Mouse (Mus musculus): Measurements from ENCODE around the gene Slc51a. TPM values are rescaled to one million over a fixed set of nuclear protein-coding genes. Genes with fewer than 3 reads are reported as not detected.

Gene Slc51a
- polyA plus RNA-seq, 1 experiment from 2014 or later = 157 TPM

GRCm38 (mm10) chr16:32461713-32462112 is 26.0 kb downstream of the Slc51a start:
- H3K9me3 ChIP-seq (ENCODE audit: control insufficient read depth, low read length) = no peaks in the 10 kb centered on the region
- no peak overlapping the region for H3K27ac ChIP-seq (ENCODE audit: low read length)
- H3K9ac ChIP-seq (ENCODE audit: low read depth, low read length) = no peak overlapping the region
- WGBS = 92% methylated on average over 5 of the region's 5 CpGs
- no peaks in the 10 kb centered on the region for H3K27me3 ChIP-seq (replicated peaks; ENCODE audit: control insufficient read depth, insufficient read depth, low read length)
- peaks cover 4% of the 10 kb centered on the region for H3K4me1 ChIP-seq (ENCODE audit: control insufficient read depth, insufficient read depth, low read length)
- H3K4me2 ChIP-seq (ENCODE audit: low read depth, low read length) = no peak overlapping the region
- 0 out of 2 replicates have a peak, but pooled peaks cover 2% of the 10 kb centered on the region for H3K36me3 ChIP-seq (ENCODE audit: control insufficient read depth, insufficient read depth, low read length)
- no peak overlapping the region for H3K4me3 ChIP-seq (ENCODE audit: low read length)
- ATAC-seq = no peak

GRCm38 (mm10) chr16:32460518-32460917 is 27.2 kb downstream of the Slc51a start:
- Histone ChIP-seq H3K9ac (ENCODE audit: low read depth, low read length) (no peak overlapping the region), H3K27me3 (replicated peaks; ENCODE audit: control insufficient read depth, insufficient read depth, low read length) (no peaks in the 10 kb centered on the region), H3K36me3 (ENCODE audit: control insufficient read depth, insufficient read depth, low read length) (peaks cover 5% of the 10 kb centered on the region; the same call in 1 of the 2 replicates), H3K4me3 (ENCODE audit: low read length) (no peak overlapping the region), H3K9me3 (ENCODE audit: control insufficient read depth, low read length) (no peaks in the 10 kb centered on the region), H3K27ac (ENCODE audit: low read length) (no peak overlapping the region), H3K4me2 (ENCODE audit: low read depth, low read length) (no peak overlapping the region), H3K4me1 (ENCODE audit: control insufficient read depth, insufficient read depth, low read length) (peaks cover 4% of the 10 kb centered on the region)
- WGBS = 58% methylated on average over 4 of the region's 4 CpGs
- no peak for ATAC-seq

- Histone ChIP-seq H3K27me3 (replicated peaks; ENCODE audit: control insufficient read depth, insufficient read depth, low read length) (no peaks in the 10 kb centered on the region), H3K27ac (ENCODE audit: low read length) (no peak overlapping the region), H3K4me1 (ENCODE audit: control insufficient read depth, insufficient read depth, low read length) (no peaks in the 10 kb centered on the region), H3K4me3 (ENCODE audit: low read length) (no peak overlapping the region), H3K4me2 (ENCODE audit: low read depth, low read length) (no peak overlapping the region), H3K9ac (ENCODE audit: low read depth, low read length) (no peak overlapping the region), H3K9me3 (ENCODE audit: control insufficient read depth, low read length) (no peaks in the 10 kb centered on the region), H3K36me3 (ENCODE audit: control insufficient read depth, insufficient read depth, low read length) (peaks cover 6% of the 10 kb centered on the region; the same call in 1 of the 2 replicates)
- peak; percentile 37 for ATAC-seq
- WGBS = 60% methylated on average over 10 of the region's 10 CpGs
These were observed 29.9 kb downstream of the Slc51a start for GRCm38 (mm10) chr16:32457589-32458386.

- Histone ChIP-seq H3K4me1 (ENCODE audit: control insufficient read depth, insufficient read depth, low read length) (no peaks in the 10 kb centered on the region), H3K9me3 (ENCODE audit: control insufficient read depth, low read length) (no peaks in the 10 kb centered on the region), H3K4me3 (ENCODE audit: low read length) (no peak overlapping the region), H3K27me3 (replicated peaks; ENCODE audit: control insufficient read depth, insufficient read depth, low read length) (no peaks in the 10 kb centered on the region), H3K9ac (ENCODE audit: low read depth, low read length) (no peak overlapping the region), H3K4me2 (ENCODE audit: low read depth, low read length) (no peak overlapping the region), H3K27ac (ENCODE audit: low read length) (0 out of 2 replicates have a peak overlapping the region, but pooled peaks have one; percentile 3), H3K36me3 (ENCODE audit: control insufficient read depth, insufficient read depth, low read length) (peaks cover 6% of the 10 kb centered on the region; the same call in 1 of the 2 replicates)
- ATAC-seq = peak; percentile 35; the same call in 1 of the 2 replicates
- WGBS = 76% methylated on average over 1 of the region's 1 CpGs
These were observed 30.9 kb downstream of the Slc51a start for GRCm38 (mm10) chr16:32456761-32457160.

GRCm38 (mm10) chr16:32456086-32456485 is 31.6 kb downstream of the Slc51a start:
- Histone ChIP-seq H3K4me2 (ENCODE audit: low read depth, low read length) (no peak overlapping the region), H3K9me3 (ENCODE audit: control insufficient read depth, low read length) (no peaks in the 10 kb centered on the region), H3K36me3 (ENCODE audit: control insufficient read depth, insufficient read depth, low read length) (peaks cover 6% of the 10 kb centered on the region; the same call in 1 of the 2 replicates), H3K27ac (ENCODE audit: low read length) (no peak overlapping the region), H3K9ac (ENCODE audit: low read depth, low read length) (no peak overlapping the region), H3K4me3 (ENCODE audit: low read length) (no peak overlapping the region), H3K27me3 (replicated peaks; ENCODE audit: control insufficient read depth, insufficient read depth, low read length) (no peaks in the 10 kb centered on the region), H3K4me1 (ENCODE audit: control insufficient read depth, insufficient read depth, low read length) (no peaks in the 10 kb centered on the region)
- no peak for ATAC-seq

- no peaks in the 10 kb centered on the region for H3K4me1 ChIP-seq (ENCODE audit: control insufficient read depth, insufficient read depth, low read length)
- no peak overlapping the region for H3K9ac ChIP-seq (ENCODE audit: low read depth, low read length)
- H3K4me3 ChIP-seq (ENCODE audit: low read length) = no peak overlapping the region
- peaks cover 6% of the 10 kb centered on the region; the same call in 1 of the 2 replicates for H3K36me3 ChIP-seq (ENCODE audit: control insufficient read depth, insufficient read depth, low read length)
- H3K27ac ChIP-seq (ENCODE audit: low read length) = no peak overlapping the region
- no peaks in the 10 kb centered on the region for H3K9me3 ChIP-seq (ENCODE audit: control insufficient read depth, low read length)
- H3K27me3 ChIP-seq (replicated peaks; ENCODE audit: control insufficient read depth, insufficient read depth, low read length) = no peaks in the 10 kb centered on the region
- H3K4me2 ChIP-seq (ENCODE audit: low read depth, low read length) = no peak overlapping the region
- 90% methylated on average over 5 of the region's 5 CpGs for WGBS
- ATAC-seq = no peak
These were observed 33.0 kb downstream of the Slc51a start for GRCm38 (mm10) chr16:32454646-32455045.

GRCm38 (mm10) chr16:32453102-32453501 is 34.6 kb downstream of the Slc51a start:
- no peak overlapping the region for H3K4me2 ChIP-seq (ENCODE audit: low read depth, low read length)
- H3K9me3 ChIP-seq (ENCODE audit: control insufficient read depth, low read length) = no peaks in the 10 kb centered on the region
- no peak for ATAC-seq
- no peaks in the 10 kb centered on the region for H3K27me3 ChIP-seq (replicated peaks; ENCODE audit: control insufficient read depth, insufficient read depth, low read length)
- 94% methylated on average over 8 of the region's 8 CpGs for WGBS
- H3K4me1 ChIP-seq (ENCODE audit: control insufficient read depth, insufficient read depth, low read length) = no peaks in the 10 kb centered on the region
- H3K36me3 ChIP-seq (ENCODE audit: control insufficient read depth, insufficient read depth, low read length) = peaks cover 6% of the 10 kb centered on the region; the same call in 1 of the 2 replicates
- H3K27ac ChIP-seq (ENCODE audit: low read length) = no peak overlapping the region
- no peak overlapping the region for H3K9ac ChIP-seq (ENCODE audit: low read depth, low read length)
- H3K4me3 ChIP-seq (ENCODE audit: low read length) = no peak overlapping the region

GRCm38 (mm10) chr16:32450133-32450532 is 37.5 kb downstream of the Slc51a start:
- 90% methylated on average over 2 of the region's 2 CpGs for WGBS
- Histone ChIP-seq H3K4me2 (ENCODE audit: low read depth, low read length) (no peak overlapping the region), H3K27ac (ENCODE audit: low read length) (peak overlapping the region; percentile 53; the same call in 1 of the 2 replicates)

GRCm38 (mm10) chr16:32449665-32450064 is 38.0 kb downstream of the Slc51a start:
- Histone ChIP-seq H3K4me1 (ENCODE audit: control insufficient read depth, insufficient read depth, low read length) (0 out of 2 replicates have a peak, but pooled peaks cover 6% of the 10 kb centered on the region), H3K9me3 (ENCODE audit: control insufficient read depth, low read length) (no peaks in the 10 kb centered on the region), H3K9ac (ENCODE audit: low read depth, low read length) (no peak overlapping the region), H3K27me3 (replicated peaks; ENCODE audit: control insufficient read depth, insufficient read depth, low read length) (no peaks in the 10 kb centered on the region), H3K4me2 (ENCODE audit: low read depth, low read length) (no peak overlapping the region), H3K4me3 (ENCODE audit: low read length) (no peak overlapping the region), H3K27ac (ENCODE audit: low read length) (peak overlapping the region; percentile 53), H3K36me3 (ENCODE audit: control insufficient read depth, insufficient read depth, low read length) (peaks cover 1% of the 10 kb centered on the region; the same call in 1 of the 2 replicates)
- peak; percentile 64 for ATAC-seq
- 66% methylated on average over 3 of the region's 3 CpGs for WGBS

More at GRCm38 (mm10) chr16:32450133-32450532, 37.5 kb downstream of the Slc51a start:
- 0 out of 2 replicates have a peak, but pooled peaks cover 6% of the 10 kb centered on the region for H3K4me1 ChIP-seq (ENCODE audit: control insufficient read depth, insufficient read depth, low read length)
- no peak overlapping the region for H3K9ac ChIP-seq (ENCODE audit: low read depth, low read length)
- H3K9me3 ChIP-seq (ENCODE audit: control insufficient read depth, low read length) = no peaks in the 10 kb centered on the region
- no peak for ATAC-seq
- H3K36me3 ChIP-seq (ENCODE audit: control insufficient read depth, insufficient read depth, low read length) = peaks cover 3% of the 10 kb centered on the region; the same call in 1 of the 2 replicates
- H3K4me3 ChIP-seq (ENCODE audit: low read length) = no peak overlapping the region
- no peaks in the 10 kb centered on the region for H3K27me3 ChIP-seq (replicated peaks; ENCODE audit: control insufficient read depth, insufficient read depth, low read length)
